Comparison of ENCODE assay signal across 25 mouse cellular contexts in genomic region chr2:155372451-155372850, GRCm38 (mm10). TPM values are rescaled to one million over a fixed set of nuclear protein-coding genes. Genes with fewer than 3 reads are reported as not detected.
A peak's percentile ranks its signal among the peaks of the same experiment; 100 is the strongest.
DNase-seq lines count a peak whose midpoint lies in the region; ATAC-seq and TF ChIP-seq lines count a peak whose summit lies in the region.
"Had no signal": no experiment of that assay in that cellular context is flagged by ENCODE, and none has a peak within 500 bp of the region (broad histone marks: within the 10 kb centered on the region; RNA-seq: fewer than 3 reads in every experiment).

No protein-coding gene starts in this region.

- no peak overlapping the region for H3K4me3 ChIP-seq in brown adipose tissue, adult 24 weeks (ENCODE audit: insufficient read depth, low read depth, low read length)
- H3K4me3 ChIP-seq in heart, embryonic 13.5 days, result no peak overlapping the region
- no peak overlapping the region for H3K4me3 ChIP-seq in midbrain, postnatal 0 days (ENCODE audit: low read depth, low read length)
- H3K4me3 ChIP-seq: forebrain, embryonic 13.5 days; hindbrain, embryonic 12.5 days; liver, embryonic 15.5 days; lung, embryonic 15.5 days; midbrain, embryonic 10.5 days; midbrain, embryonic 15.5 days had no signal

- 28% methylated on average over 4 of the region's 4 CpGs for WGBS in heart, embryonic 13.5 days
- WGBS in midbrain, postnatal 0 days, result 71% methylated on average over 4 of the region's 4 CpGs

- no peak overlapping the region; the same call in 1 of the 2 replicates for H3K9ac ChIP-seq in heart, embryonic 13.5 days
- H3K9ac ChIP-seq in midbrain, postnatal 0 days (replicated peaks; ENCODE audit: low read length, poor library complexity, severe bottlenecking), result no peak overlapping the region
- H3K9ac ChIP-seq: forebrain, embryonic 13.5 days; hindbrain, embryonic 12.5 days; liver, embryonic 15.5 days; lung, embryonic 15.5 days; midbrain, embryonic 15.5 days had no signal

- peak; percentile 44 to 72 for DNase-seq in heart, adult 18-20 months
- DNase-seq in heart, postnatal 25 days (ENCODE audit: low spot score), result no peak
- DNase-seq in heart, postnatal 10 days, result peak; percentile 66 to 76
- no peak for DNase-seq in gastrocnemius, postnatal 14 days
- DNase-seq in midbrain, postnatal 0 days (ENCODE audit: low spot score), result no peak
- DNase-seq: adrenal gland, adult 8-10 months; cerebellum, adult 8-10 months; cerebellum, postnatal 25 days; gastrocnemius, postnatal 25 days; kidney, adult 8-10 months; kidney, postnatal 4 days; left cerebral cortex, postnatal 4 days; right cerebral cortex, postnatal 25 days; spleen, adult 18-20 months had no signal

- H3K4me2 ChIP-seq in heart, embryonic 13.5 days, result no peak overlapping the region
- H3K4me2 ChIP-seq in midbrain, postnatal 0 days (ENCODE audit: low read depth, low read length, poor library complexity, severe bottlenecking), result no peak overlapping the region
- H3K4me2 ChIP-seq: forebrain, embryonic 13.5 days; hindbrain, embryonic 12.5 days; liver, embryonic 15.5 days; lung, embryonic 15.5 days; midbrain, embryonic 15.5 days had no signal

- TF ChIP-seq CTCF in midbrain, postnatal 0 days (IDR thresholded peaks at IDR 0.05), result no peak

- H3K27me3 ChIP-seq in heart, embryonic 13.5 days (replicated peaks), result no peaks in the 10 kb centered on the region; the same call in 1 of the 2 replicates
- H3K27me3 ChIP-seq in midbrain, postnatal 0 days (ENCODE audit: insufficient read depth, low read length), result no peaks in the 10 kb centered on the region; the same call in 1 of the 2 replicates
- H3K27me3 ChIP-seq: hindbrain, embryonic 12.5 days; liver, embryonic 15.5 days; lung, embryonic 15.5 days; midbrain, embryonic 15.5 days had no signal

- H3K36me3 ChIP-seq in heart, embryonic 13.5 days, result no peaks in the 10 kb centered on the region
- no peaks in the 10 kb centered on the region for H3K36me3 ChIP-seq in midbrain, postnatal 0 days (ENCODE audit: insufficient read depth, low read length)
- H3K36me3 ChIP-seq: G1E; hindbrain, embryonic 12.5 days; liver, embryonic 15.5 days; lung, embryonic 15.5 days; midbrain, embryonic 10.5 days; midbrain, embryonic 15.5 days had no signal

- H3K4me1 ChIP-seq in brown adipose tissue, adult 24 weeks (ENCODE audit: control insufficient read depth, insufficient read depth, insufficient read length, low read length), result peaks cover 11% of the 10 kb centered on the region
- H3K4me1 ChIP-seq in heart, embryonic 13.5 days, result peaks cover 30% of the 10 kb centered on the region
- H3K4me1 ChIP-seq in midbrain, postnatal 0 days (ENCODE audit: insufficient read depth, low read length), result no peaks in the 10 kb centered on the region
- H3K4me1 ChIP-seq: forebrain, embryonic 13.5 days; hindbrain, embryonic 12.5 days; midbrain, embryonic 10.5 days; midbrain, embryonic 15.5 days had no signal

- H3K27ac ChIP-seq in brown adipose tissue, adult 24 weeks (replicated peaks; ENCODE audit: low read depth, low read length), result peak overlapping the region; percentile 93
- peak overlapping the region; percentile 76 for H3K27ac ChIP-seq in heart, embryonic 13.5 days (replicated peaks)
- no peak overlapping the region for H3K27ac ChIP-seq in midbrain, postnatal 0 days (ENCODE audit: low read depth, low read length)
- H3K27ac ChIP-seq: forebrain, embryonic 13.5 days; hindbrain, embryonic 12.5 days; kidney, postnatal 0 days; liver, embryonic 15.5 days; lung, embryonic 15.5 days; midbrain, embryonic 10.5 days; midbrain, embryonic 15.5 days had no signal

- no peaks in the 10 kb centered on the region for H3K9me3 ChIP-seq in heart, embryonic 13.5 days
- no peaks in the 10 kb centered on the region for H3K9me3 ChIP-seq in midbrain, postnatal 0 days (ENCODE audit: low read length)
- H3K9me3 ChIP-seq: forebrain, embryonic 13.5 days; G1E; hindbrain, embryonic 12.5 days; liver, embryonic 15.5 days; lung, embryonic 15.5 days; midbrain, embryonic 10.5 days; midbrain, embryonic 15.5 days had no signal

- ATAC-seq in heart, embryonic 13.5 days (ENCODE audit: extremely low read depth, insufficient number of reproducible peaks, low FRiP score, low TSS enrichment), result no peak
- no peak for ATAC-seq in midbrain, postnatal 0 days (ENCODE audit: low FRiP score)
- ATAC-seq: forebrain, embryonic 13.5 days; intestine, embryonic 16.5 days; midbrain, embryonic 15.5 days had no signal

- intact Hi-C loops in heart, postnatal 25 days (cut with DNase I), result no loop called here
- intact Hi-C loops in heart, postnatal 10 days (cut with DNase I), result no loop called here
- intact Hi-C loops in gastrocnemius, postnatal 14 days (cut with DNase I; ENCODE audit: low total_unique reads), result no loop called here

RNA-seq across cellular contexts. Expression of gene Trp53inp2, which starts 8.4 kb away (rescaled TPM):
- total RNA-seq in heart, adult 18-20 months (2021), result 100 to 1,000 TPM; 433 to 445 TPM
- total RNA-seq in heart, postnatal 25 days (2021), result 100 to 1,000 TPM; 491 to 545 TPM
- 229 and 288 TPM in 2 replicates for polyA plus RNA-seq in brown adipose tissue, adult 24 weeks (2012; ENCODE audit: insufficient read depth, insufficient read length, missing spikeins)
- 97.6 and 107 TPM in 2 replicates for polyA plus RNA-seq in heart, embryonic 13.5 days (2015; fragmentation: Nextera tagmentation; extraction: Ambion mirVana)
- total RNA-seq in heart, postnatal 10 days (2021), result 100 to 1,000 TPM; 574 to 575 TPM
- total RNA-seq in gastrocnemius, postnatal 14 days (2021), result 100 to 1,000 TPM; 286 to 325 TPM
- 116 and 121 TPM in 2 replicates for total RNA-seq in midbrain, postnatal 0 days (2014; rRNA removed)
- 58.4 and 58.6 TPM in 2 replicates for polyA plus RNA-seq in midbrain, postnatal 0 days (2015; fragmentation: Nextera tagmentation; extraction: Ambion mirVana)

RNA-seq across cellular contexts. Expression of gene Pigu, which starts 15.2 kb away (rescaled TPM):
- total RNA-seq in heart, adult 18-20 months (2021), result 10 to 100 TPM; 24.0 to 27.0 TPM
- total RNA-seq in heart, postnatal 25 days (2021), result 10 to 100 TPM; 28.4 to 28.7 TPM
- polyA plus RNA-seq in brown adipose tissue, adult 24 weeks (2012; ENCODE audit: insufficient read depth, insufficient read length, missing spikeins), result 19.0 and 20.3 TPM in 2 replicates
- polyA plus RNA-seq in heart, embryonic 13.5 days (2015; fragmentation: Nextera tagmentation; extraction: Ambion mirVana), result 53.2 and 58.8 TPM in 2 replicates
- total RNA-seq in heart, postnatal 10 days (2021), result 10 to 100 TPM; 36.1 to 38.3 TPM
- 10 to 100 TPM; 22.2 to 24.0 TPM for total RNA-seq in gastrocnemius, postnatal 14 days (2021)
- total RNA-seq in midbrain, postnatal 0 days (2014; rRNA removed), result 40.4 and 44.2 TPM in 2 replicates
- polyA plus RNA-seq in midbrain, postnatal 0 days (2015; fragmentation: Nextera tagmentation; extraction: Ambion mirVana), result 54.7 and 59.6 TPM in 2 replicates

Comparison
In these comparisons a context has a peak if more than half of its experiments do, and no peak if none do; other contexts are left out.
1. DNase-seq: peak in heart, adult 18-20 months (2 of 2) and heart, postnatal 10 days (2 of 2); none in heart, postnatal 25 days (single experiment), gastrocnemius, postnatal 14 days (single experiment) and midbrain, postnatal 0 days (single experiment).